Mouse (Mus musculus) monocyte, adult 5-6 weeks (primary cell): ENCODE measurements around the gene Fermt3. TPM values are rescaled to one million over a fixed set of nuclear protein-coding genes. Genes with fewer than 3 reads are reported as not detected.

ENCODE experiments used
- ATAC-seq: fragments of 153-309, 156-312 bp; replicated peaks from 2 replicates; pipeline ENCODE4 v1.8.0; 2017; ENCODE audit warnings: mild to moderate bottlenecking; ENCODE audit not compliant: low TSS enrichment, insufficient number of reproducible peaks, severe bottlenecking, poor library complexity, low FRiP score
- total RNA-seq: library from RNA; stranded (forward); fragments of 200-1000, 200-491, 200-594 nt; gene quantifications from 3 replicates; pipeline ENCODE4 v1.2.3, GENCODE M21; 2017

The Fermt3 gene
- total RNA-seq, 1 experiment from 2014 or later = 285 TPM

GRCm38 (mm10) chr19:6977759-6978638 is 41.3 kb downstream of the Fermt3 start:
- no peak for ATAC-seq

- no peak for ATAC-seq
These were observed 43.4 kb downstream of the Fermt3 start, which contains the start of gene Plcb3 for GRCm38 (mm10) chr19:6975537-6976521. Gene Plcb3, minus strand, starts transcription at chr19:6976470.

- ATAC-seq = peak; percentile 68
These were observed 44.8 kb downstream of the Fermt3 start, which contains the start of gene Ppp1r14b for GRCm38 (mm10) chr19:6974211-6975205. Gene Ppp1r14b, plus strand, starts transcription at chr19:6974968.

- no peak for ATAC-seq
These were observed 45.6 kb downstream of the Fermt3 start for GRCm38 (mm10) chr19:6973581-6974190.

DNA sequence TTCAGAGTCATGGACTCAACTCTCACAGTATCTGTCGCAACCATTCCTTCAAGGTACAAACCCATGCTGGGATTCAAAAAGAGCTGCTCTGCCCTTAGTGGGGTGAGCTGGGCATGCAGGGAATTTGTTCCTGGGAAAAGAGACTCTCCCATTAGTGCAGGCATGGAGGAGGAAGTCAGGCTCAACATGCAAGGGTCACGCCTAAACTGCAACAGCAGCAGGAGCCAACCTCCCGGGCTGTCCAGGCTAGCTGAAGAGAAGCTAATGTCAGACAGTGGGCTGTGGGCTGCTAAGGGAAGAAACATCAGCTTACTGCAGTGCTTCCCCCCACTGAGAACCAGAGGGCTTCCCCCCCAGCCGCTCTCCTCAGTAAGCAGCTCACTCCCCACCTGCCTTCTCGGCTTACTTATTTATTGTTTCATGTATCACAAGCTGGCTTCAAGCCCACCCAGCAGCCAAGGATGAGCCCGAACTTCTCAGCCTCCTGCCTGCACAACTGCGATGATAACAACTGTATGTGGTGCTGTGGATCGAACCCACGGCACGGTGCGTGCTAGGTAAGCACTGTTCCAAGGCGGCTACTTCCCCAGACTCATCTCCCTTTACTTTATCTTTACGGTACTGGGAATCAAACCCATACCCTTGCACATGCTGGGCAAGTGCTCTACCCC is 46.9 kb downstream of the Fermt3 start:
- no peak for ATAC-seq

GRCm38 (mm10) chr19:6971644-6972043 is 47.6 kb downstream of the Fermt3 start:
- ATAC-seq = no peak

GRCm38 (mm10) chr19:6970460-6971085 is 48.7 kb downstream of the Fermt3 start:
- ATAC-seq = no peak

DNA sequence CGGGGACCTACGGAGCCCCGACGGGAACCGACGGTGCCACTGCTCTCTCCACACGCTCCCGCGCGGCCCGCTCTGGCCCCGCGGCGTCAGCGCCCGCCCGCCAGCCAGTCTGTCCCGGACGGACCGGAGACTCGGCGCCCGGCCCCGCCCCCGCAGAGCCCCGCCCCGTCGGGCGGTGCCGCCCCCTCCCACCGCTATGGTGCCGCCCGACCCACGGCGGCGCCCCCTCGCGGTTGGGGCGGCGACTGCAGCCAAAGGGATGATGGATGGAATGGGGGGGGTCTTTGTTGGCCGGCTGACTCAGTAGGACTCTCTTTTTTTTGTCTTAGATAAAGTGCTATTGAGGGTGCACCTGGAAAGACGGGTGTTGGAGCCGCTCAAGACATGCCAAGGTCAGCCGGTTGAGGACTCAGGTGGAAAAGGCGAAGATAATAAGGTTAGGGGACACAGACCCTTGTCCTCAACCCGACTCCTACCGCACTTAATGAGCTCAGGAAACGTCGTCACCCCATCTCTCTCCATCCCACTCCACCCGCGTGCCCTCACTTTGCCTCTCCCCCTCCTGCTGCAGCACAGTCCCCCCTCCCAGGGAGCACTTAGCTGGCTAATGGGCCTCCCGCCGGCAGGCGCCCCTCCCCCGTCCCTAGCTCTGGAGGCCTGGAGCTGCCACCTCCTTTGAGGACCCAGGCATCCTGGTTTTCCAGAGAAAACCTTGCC is 49.4 kb downstream of the Fermt3 start:
- no peak for ATAC-seq

DNA sequence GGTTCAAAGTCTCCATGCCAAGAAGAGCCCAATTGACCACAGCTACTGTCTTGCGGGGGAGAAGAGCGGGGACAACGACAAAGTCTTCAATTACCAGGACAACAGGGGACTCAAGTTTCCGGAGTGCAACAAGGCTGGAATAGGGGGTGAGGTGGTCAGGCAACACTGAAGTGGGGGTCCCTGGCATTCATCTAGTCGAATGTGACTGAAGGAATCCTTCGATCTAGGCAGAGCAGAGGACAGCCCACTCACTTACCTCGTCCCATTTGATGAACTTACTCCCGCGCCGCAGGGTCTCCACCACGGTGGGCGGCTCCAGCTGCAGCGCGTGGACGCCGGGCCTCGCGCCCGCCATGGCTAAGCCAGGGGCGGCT is 50.0 kb downstream of the Fermt3 start:
- no peak for ATAC-seq

- no peak for ATAC-seq
These were observed 50.6 kb downstream of the Fermt3 start for GRCm38 (mm10) chr19:6968491-6969271.

DNA sequence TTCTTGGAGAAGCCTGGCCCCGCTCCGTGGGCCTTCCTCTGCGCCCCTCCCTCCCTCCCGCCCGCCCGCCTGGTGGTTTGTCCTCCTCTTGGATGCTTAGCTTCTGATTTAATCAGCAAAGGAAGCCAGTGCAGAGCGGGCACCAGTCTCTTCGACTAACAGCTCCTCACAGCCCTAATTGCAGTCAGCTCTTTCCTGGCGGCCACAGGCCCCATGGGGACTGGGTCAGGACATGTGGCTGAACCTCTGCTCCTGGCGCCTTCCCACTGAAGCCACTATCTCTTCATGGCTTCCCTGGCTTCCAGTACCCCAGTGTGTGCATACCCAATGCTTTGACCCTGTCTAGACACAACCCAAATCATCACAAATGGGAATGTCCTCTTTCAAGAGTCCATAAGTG is 62.8 kb downstream of the Fermt3 start:
- ATAC-seq = no peak

- ATAC-seq = no peak
These were observed 63.8 kb downstream of the Fermt3 start for GRCm38 (mm10) chr19:6955424-6955823.

DNA sequence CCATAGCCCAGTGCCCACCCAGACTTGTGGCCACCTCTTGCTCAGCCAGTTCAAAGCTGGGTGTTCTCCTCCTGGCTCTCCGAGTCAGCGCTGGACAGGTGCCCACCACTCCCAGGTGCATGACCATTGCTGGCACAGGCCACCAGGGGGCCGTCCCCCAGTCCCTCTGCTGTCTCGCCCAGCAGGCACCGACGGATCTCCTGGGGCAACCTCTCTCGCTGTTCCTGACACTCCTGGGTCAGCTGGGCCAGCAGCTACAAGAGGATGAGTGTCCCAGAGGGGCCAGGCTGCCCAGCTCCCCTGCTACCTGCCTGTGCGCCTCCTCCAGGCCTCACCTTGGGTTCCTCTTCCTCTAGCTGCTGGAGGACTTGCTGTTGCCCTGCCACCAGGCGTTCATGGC is 65.2 kb downstream of the Fermt3 start:
- ATAC-seq = no peak

- ATAC-seq = no peak
These were observed 66.6 kb downstream of the Fermt3 start for GRCm38 (mm10) chr19:6952712-6953037.

- 0 out of 2 replicates have a peak, but pooled peaks have one; percentile 7 for ATAC-seq
These were observed 67.1 kb downstream of the Fermt3 start for GRCm38 (mm10) chr19:6951994-6952711.
